Mouse (Mus musculus) kidney, adult 2 months (tissue): ENCODE data around the gene Snd1.

Source experiments
- CTCF ChIP-seq: fragments of 200-500 bp; conservative IDR thresholded peaks from 2 replicates; pipeline ENCODE4 v1.5.1; 2011; ENCODE audit warnings: low read depth, mild to moderate bottlenecking, control low read depth, low read length, moderate library complexity, mixed read lengths; ENCODE audit not compliant: insufficient read depth, insufficient read length
- POLR2A ChIP-seq: fragments of 200-500 bp; IDR thresholded peaks from one replicate; pipeline ENCODE4 v1.6.1; 2011; ENCODE audit warnings: low read depth, low read length, control low read depth

- TF ChIP-seq POLR2A, result no peak
- no peak for TF ChIP-seq CTCF
Measured at GRCm38 (mm10) chr6:28795380-28795779, 320.4 kb downstream of the Snd1 start.
